Mouse (Mus musculus) lung, postnatal 0 days (tissue): ENCODE data around the gene Otof.

ENCODE experiments used
- CTCF ChIP-seq: IDR thresholded peaks from 2 replicates; pipeline ENCODE4 v1.5.1; 2016; ENCODE audit warnings: antibody characterized with exemption, mild to moderate bottlenecking
- EP300 ChIP-seq: IDR thresholded peaks from 2 replicates; pipeline ENCODE4 v1.6.1; 2016; ENCODE audit warnings: antibody characterized with exemption, mild to moderate bottlenecking, control low read depth

GRCm38 (mm10) chr5:30476534-30476933 is 14.8 kb upstream of the Otof start:
- TF ChIP-seq CTCF (peak; percentile 91), EP300 (no peak)
